Mouse (Mus musculus) subcutaneous adipose tissue, adult 2 months (tissue): ENCODE data around the gene Rnf150. TPM values are rescaled to one million over a fixed set of nuclear protein-coding genes. Genes with fewer than 3 reads are reported as not detected.

Experiments
- polyA plus RNA-seq: library from polyadenylated mRNA; depleted of rRNA; stranded (reverse); fragments of >200 nt; gene quantifications from 2 replicates; pipeline ENCODE4 v1.2.3, GENCODE M21; 2012; ENCODE audit warnings: low replicate concordance; rRNA removed

Gene Rnf150
- polyA plus RNA-seq: 4.3 and 7.8 TPM in 2 replicates

DNA sequence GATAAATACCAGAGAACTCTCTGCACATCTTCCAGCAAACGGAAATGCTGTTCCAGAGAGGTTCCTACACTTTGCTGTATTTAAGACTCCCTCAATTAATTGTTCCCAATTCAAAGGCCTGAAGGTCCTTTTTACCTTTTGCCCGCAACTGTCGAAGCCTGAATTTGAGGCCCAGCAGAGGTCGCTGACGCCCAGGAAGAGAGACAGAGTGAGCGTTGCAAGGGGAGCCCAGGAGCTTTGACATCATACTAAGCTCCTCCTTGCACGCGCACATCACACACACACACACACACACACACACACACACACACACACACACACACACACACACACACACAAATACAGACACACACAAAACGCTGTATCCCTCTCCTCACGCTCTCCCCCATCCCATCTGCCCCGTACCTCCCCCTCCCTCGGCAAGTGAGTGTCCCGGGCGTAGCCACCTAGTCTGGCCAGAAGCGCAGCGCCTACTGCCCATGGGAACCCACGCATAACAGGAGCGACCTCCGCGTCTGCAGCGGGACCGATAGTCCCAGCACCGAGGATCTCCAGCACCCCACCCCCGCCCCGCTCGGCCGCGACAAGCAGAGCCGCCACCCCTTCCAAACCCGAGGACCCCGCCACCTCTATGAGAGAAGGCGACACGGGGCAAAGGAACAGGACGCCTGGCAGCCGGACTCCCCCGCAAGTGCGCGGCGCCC, at the start of gene Rnf150:
Gene Rnf150 (plus strand): TSS at position 316 of the 704 bp plus-strand sequence.

Other genes with a start within 250 kb of the Rnf150 start
- 11.6 and 14.9 TPM in 2 replicates for gene Zfp330, start 89.2 kb upstream of the Rnf150 start, polyA plus RNA-seq